Mouse (Mus musculus) lung, embryonic 14.5 days (tissue): ENCODE data around the gene Col4a1. TPM values are rescaled to one million over a fixed set of nuclear protein-coding genes. Genes with fewer than 3 reads are reported as not detected.
A peak's percentile ranks its signal among the peaks of the same experiment; 100 is the strongest.

Experiments used
- ATAC-seq: fragments of 200-750 bp; cut with Nextera tagmentation; 2 replicates; pipeline ENCODE4 v1.8.0; 2017; ENCODE audit warnings: mild to moderate bottlenecking, moderate TSS enrichment, moderate library complexity; ENCODE audit not compliant: insufficient read depth
- DNase-seq: peaks from one replicate; pipeline ENCODE4 v3.0.0-alpha.2; 2015
- H3K27ac ChIP-seq: fragments of 300-500 bp; sonication (generic); 2 replicates; pipeline ENCODE4 v1.5.1; 2014; ENCODE audit warnings: low read depth, mild to moderate bottlenecking, moderate library complexity
- H3K27me3 ChIP-seq: fragments of 300-500 bp; sonication (generic); 2 replicates; pipeline ENCODE4 v1.6.1; 2014; ENCODE audit warnings: low read length, control low read depth; ENCODE audit not compliant: insufficient read depth
- H3K36me3 ChIP-seq: fragments of 300-500 bp; sonication (generic); 2 replicates; pipeline ENCODE4 v1.6.1; 2014; ENCODE audit warnings: control low read depth; ENCODE audit not compliant: insufficient read depth
- H3K4me1 ChIP-seq: fragments of 300-500 bp; sonication (generic); 2 replicates; pipeline ENCODE4 v1.6.1; 2014; ENCODE audit warnings: antibody characterized with exemption, control low read depth; ENCODE audit not compliant: insufficient read depth
- H3K4me2 ChIP-seq: fragments of 300-500 bp; sonication (generic); 2 replicates; pipeline ENCODE4 v1.6.1; 2014; ENCODE audit warnings: mild to moderate bottlenecking
- H3K4me3 ChIP-seq: fragments of 300-500 bp; sonication (generic); 2 replicates; pipeline ENCODE4 v1.5.1; 2014; ENCODE audit warnings: low read depth, low read length
- H3K9ac ChIP-seq: fragments of 300-500 bp; sonication (generic); 2 replicates; pipeline ENCODE4 v1.6.1; 2014
- H3K9me3 ChIP-seq: fragments of 300-500 bp; sonication (generic); 2 replicates; pipeline ENCODE4 v1.6.1; 2016; ENCODE audit warnings: low read depth, low read length, control low read depth
- CTCF ChIP-seq: IDR thresholded peaks from 2 replicates; pipeline ENCODE4 v1.5.1; 2016; ENCODE audit warnings: antibody characterized with exemption, low read depth
- WGBS: fragments of 180-500 bp; shearing (Covaris S2); extraction: QIAGEN DNeasy Blood & Tissue Kit; methylation state at CpG from one replicate; pipeline ENCODE4 v1.1.7; 2014; 5-methylcytosine and 5-hydroxymethylcytosine counted together
- polyA plus RNA-seq: library from polyadenylated mRNA; unstranded; fragments of >200 nt; fragmentation: Nextera tagmentation; extraction: Ambion mirVana; gene quantifications from 2 replicates; pipeline ENCODE4 v1.2.1, GENCODE M21; 2014

The Col4a1 gene
- polyA plus RNA-seq, 1 experiment from 2014 or later = 389 TPM

DNA sequence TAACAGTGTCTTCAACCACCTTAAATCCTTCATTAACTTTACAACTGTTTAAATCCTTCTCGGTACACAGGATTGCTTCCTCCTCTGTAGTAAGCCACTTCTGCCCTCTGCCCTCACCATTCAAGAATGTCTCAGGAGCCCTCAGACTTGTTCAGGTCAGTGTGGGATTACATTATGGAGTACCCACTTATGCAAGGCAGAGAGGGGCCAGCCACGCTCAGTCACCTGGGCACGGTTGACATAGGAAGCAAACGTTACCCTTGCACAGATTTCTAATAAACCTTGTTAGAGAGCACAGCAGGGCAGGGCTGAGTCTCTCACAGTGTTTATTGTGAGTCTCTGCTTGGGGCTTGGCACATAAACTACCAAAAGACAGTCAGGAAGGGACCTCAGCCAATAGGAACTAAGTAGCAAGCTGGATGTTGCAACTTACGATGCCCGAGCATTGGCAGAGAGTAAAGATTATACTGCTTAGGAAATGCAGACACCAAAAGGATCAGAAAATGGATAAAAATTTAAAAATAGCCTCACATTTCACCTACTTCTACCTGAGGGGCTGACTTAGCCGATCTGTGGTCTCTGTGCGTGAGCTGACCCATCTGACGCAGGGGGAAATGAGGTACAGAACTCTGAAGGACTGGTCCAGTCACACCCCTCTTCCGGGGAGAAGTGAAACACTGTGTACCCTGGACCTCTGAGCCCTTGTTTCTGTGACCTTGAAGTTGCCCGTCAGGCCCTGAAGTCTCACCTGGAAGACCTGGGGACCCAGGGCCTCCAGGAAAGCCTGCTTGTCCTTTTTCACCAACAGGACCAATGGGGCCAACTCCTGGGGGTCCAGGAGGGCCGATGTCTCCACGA, 86.8 kb downstream of the Col4a1 start:
- no peak overlapping the region for H3K9ac ChIP-seq
- DNase-seq (no peak), ATAC-seq (no peak)
- TF ChIP-seq CTCF = no peak
- no peaks in the 10 kb centered on the region for H3K4me1 ChIP-seq
- H3K36me3 ChIP-seq = peaks cover 91% of the 10 kb centered on the region
- WGBS = 78% methylated on average over 13 of the region's 13 CpGs
- H3K27me3 ChIP-seq = no peaks in the 10 kb centered on the region
- no peak overlapping the region for H3K4me3 ChIP-seq
- H3K4me2 ChIP-seq = no peak overlapping the region
- no peaks in the 10 kb centered on the region for H3K9me3 ChIP-seq
- no peak overlapping the region for H3K27ac ChIP-seq

DNA sequence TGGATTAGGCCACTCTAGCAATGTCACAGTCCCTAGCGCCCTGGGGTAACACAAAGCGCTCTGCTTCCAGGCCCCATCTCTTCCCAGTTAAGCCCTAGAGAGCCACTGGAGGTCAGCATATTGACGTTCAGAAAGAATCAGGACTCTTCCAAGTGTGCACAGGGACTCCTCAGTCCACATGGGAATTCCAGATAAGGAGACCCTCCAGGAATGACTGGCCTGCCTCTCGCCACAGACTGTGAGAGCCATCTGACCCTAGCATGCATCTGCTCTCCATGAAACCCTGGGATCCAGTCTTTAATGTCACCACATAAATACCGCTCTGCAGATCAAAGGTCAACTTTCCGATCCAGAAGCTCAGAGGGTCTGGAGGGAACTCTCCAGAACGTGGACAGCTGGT, 88.4 kb downstream of the Col4a1 start:
- H3K36me3 ChIP-seq = peaks cover 90% of the 10 kb centered on the region
- no peaks in the 10 kb centered on the region for H3K4me1 ChIP-seq
- no peak for TF ChIP-seq CTCF
- H3K27me3 ChIP-seq = no peaks in the 10 kb centered on the region
- H3K4me2 ChIP-seq = no peak overlapping the region
- no peak overlapping the region for H3K9ac ChIP-seq
- 63% methylated on average over 7 of the region's 7 CpGs for WGBS
- no peak overlapping the region for H3K27ac ChIP-seq
- DNase-seq (peak; percentile 16), ATAC-seq (no peak)
- no peak overlapping the region for H3K4me3 ChIP-seq
- no peaks in the 10 kb centered on the region for H3K9me3 ChIP-seq

DNA sequence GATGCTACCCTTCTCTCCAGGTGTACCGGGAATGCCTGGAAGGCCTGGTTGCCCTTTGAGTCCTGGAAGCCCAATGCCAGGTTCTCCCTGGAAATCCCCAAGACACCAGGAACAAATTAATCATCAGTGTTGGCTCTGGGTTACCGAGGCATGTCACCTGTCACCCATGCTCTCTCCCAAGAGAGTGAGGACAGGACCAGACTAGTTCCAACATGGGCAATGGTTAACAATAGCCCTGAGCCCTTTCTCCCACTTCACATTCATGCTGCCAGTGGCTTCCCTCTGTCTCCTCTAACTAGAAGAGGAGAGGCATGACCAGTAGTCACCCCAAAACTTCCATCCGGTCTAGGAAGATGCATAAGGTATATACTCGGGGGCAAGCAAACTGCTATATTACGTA, 91.3 kb downstream of the Col4a1 start:
- H3K4me2 ChIP-seq = no peak overlapping the region
- no peak overlapping the region for H3K9ac ChIP-seq
- no peak for DNase-seq
- no peaks in the 10 kb centered on the region for H3K27me3 ChIP-seq
- H3K27ac ChIP-seq = no peak overlapping the region
- H3K4me1 ChIP-seq = no peaks in the 10 kb centered on the region
- no peaks in the 10 kb centered on the region for H3K9me3 ChIP-seq
- H3K4me3 ChIP-seq = no peak overlapping the region
- ATAC-seq = no peak
- H3K36me3 ChIP-seq = peaks cover 94% of the 10 kb centered on the region
- no peak for TF ChIP-seq CTCF
- 85% methylated on average over 5 of the region's 5 CpGs for WGBS

DNA sequence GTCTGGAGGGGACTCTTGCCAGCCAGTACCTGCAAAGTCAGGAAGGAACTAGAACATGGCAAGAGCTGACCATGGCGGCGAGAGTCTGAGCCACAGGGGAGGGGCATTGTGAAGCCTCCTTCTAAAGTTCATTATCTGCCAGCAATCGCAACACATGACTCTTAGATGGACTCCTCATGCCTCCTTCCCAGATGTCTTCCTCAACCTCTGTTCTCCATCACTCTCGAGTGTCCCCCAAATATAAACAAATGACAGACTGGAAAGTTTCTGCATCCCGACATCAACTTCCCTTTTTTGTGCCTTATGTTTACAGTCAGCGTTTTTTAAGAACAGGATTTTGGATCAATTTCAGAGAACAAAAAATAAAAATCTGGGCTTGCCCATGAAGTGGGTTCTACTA, 93.3 kb downstream of the Col4a1 start:
- Histone ChIP-seq H3K9ac (no peak overlapping the region), H3K27ac (no peak overlapping the region), H3K9me3 (no peaks in the 10 kb centered on the region), H3K4me3 (no peak overlapping the region), H3K4me2 (no peak overlapping the region), H3K36me3 (peaks cover 95% of the 10 kb centered on the region), H3K4me1 (no peaks in the 10 kb centered on the region), H3K27me3 (no peaks in the 10 kb centered on the region)
- ATAC-seq = peak; percentile 59
- peak; percentile 75 for DNase-seq
- 32% methylated on average over 6 of the region's 6 CpGs for WGBS
- no peak for TF ChIP-seq CTCF

DNA sequence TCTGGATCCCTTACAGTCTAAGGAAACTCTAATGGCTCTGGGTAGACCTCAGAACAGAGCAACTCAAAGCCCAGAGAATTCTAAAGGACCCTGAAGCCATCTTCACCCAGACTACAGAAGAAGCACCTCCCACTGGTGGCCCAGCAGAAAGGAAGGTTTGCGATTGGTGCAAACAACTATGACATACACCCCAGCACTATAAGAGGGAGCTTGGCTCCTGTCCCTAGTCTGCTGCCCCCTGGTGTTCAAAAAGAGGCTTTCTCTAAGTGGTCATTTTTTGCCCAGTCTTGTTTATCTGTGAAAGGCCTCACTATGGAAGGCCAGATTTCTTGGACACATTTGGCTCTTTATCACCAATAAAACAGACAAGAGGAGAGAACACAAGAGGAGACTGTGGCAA, 97.4 kb downstream of the Col4a1 start:
- H3K36me3 ChIP-seq = peaks cover 99% of the 10 kb centered on the region
- H3K9ac ChIP-seq = no peak overlapping the region
- TF ChIP-seq CTCF = peak; percentile 85
- ATAC-seq (peak; percentile 67), DNase-seq (peak; percentile 87)
- no peak overlapping the region for H3K4me2 ChIP-seq
- no peaks in the 10 kb centered on the region for H3K9me3 ChIP-seq
- 38% methylated on average over 1 of the region's 1 CpGs for WGBS
- H3K4me3 ChIP-seq = no peak overlapping the region
- H3K27ac ChIP-seq = no peak overlapping the region
- no peaks in the 10 kb centered on the region for H3K27me3 ChIP-seq
- no peaks in the 10 kb centered on the region for H3K4me1 ChIP-seq

DNA sequence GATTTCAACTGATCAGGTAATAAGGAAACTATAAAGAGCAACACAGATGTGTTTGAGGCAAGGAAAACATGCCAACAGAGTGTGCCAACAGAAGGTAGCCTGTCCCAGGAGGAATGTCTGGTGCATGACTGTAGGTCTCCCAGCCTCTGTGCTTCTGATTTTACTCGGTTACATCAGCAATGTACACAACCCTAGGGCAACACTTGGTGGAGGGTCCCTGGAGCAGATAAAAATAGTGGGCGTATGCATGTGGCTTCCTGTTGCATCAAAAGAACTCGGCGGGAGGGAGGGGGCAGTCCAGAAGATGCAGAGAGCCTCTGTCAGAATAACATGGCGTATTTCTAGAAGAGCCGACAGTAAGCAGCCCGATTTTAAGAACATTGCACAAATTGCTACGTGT, 106.1 kb downstream of the Col4a1 start:
- DNase-seq (no peak), ATAC-seq (no peak)
- H3K9me3 ChIP-seq = no peaks in the 10 kb centered on the region
- no peaks in the 10 kb centered on the region for H3K27me3 ChIP-seq
- H3K36me3 ChIP-seq = peaks cover 96% of the 10 kb centered on the region
- no peak overlapping the region for H3K27ac ChIP-seq
- WGBS = 68% methylated on average over 8 of the region's 8 CpGs
- no peak overlapping the region for H3K9ac ChIP-seq
- no peak overlapping the region for H3K4me2 ChIP-seq
- TF ChIP-seq CTCF = no peak
- no peaks in the 10 kb centered on the region for H3K4me1 ChIP-seq
- H3K4me3 ChIP-seq = no peak overlapping the region

DNA sequence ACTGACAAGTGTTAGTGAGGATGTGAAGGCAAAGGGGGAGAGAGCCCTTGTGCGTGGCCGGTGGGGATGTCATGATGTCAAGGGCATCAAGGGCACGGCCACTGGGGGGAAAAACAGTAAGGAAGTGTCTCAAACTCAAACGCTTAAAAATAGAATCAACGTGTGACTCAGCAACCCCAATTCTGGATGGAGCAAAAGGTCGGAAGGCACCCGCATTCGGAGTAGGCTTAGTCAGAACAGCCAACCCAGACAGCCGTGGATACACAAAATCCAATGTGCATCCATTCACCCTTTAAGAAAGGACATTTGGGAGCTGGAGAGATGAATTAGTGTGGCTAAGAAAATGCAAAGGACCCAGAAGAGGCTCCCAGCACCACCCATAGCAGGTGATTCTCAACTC, 107.1 kb downstream of the Col4a1 start:
- DNase-seq (no peak), ATAC-seq (no peak)
- 82% methylated on average over 9 of the region's 9 CpGs for WGBS
- H3K27ac ChIP-seq = no peak overlapping the region
- no peak overlapping the region for H3K4me2 ChIP-seq
- H3K27me3 ChIP-seq = no peaks in the 10 kb centered on the region
- TF ChIP-seq CTCF = no peak
- peaks cover 96% of the 10 kb centered on the region for H3K36me3 ChIP-seq
- H3K9ac ChIP-seq = no peak overlapping the region
- H3K4me1 ChIP-seq = no peaks in the 10 kb centered on the region
- H3K9me3 ChIP-seq = no peaks in the 10 kb centered on the region
- H3K4me3 ChIP-seq = no peak overlapping the region
